Mouse (Mus musculus): Measurements from ENCODE around the gene Spty2d1.

DNA sequence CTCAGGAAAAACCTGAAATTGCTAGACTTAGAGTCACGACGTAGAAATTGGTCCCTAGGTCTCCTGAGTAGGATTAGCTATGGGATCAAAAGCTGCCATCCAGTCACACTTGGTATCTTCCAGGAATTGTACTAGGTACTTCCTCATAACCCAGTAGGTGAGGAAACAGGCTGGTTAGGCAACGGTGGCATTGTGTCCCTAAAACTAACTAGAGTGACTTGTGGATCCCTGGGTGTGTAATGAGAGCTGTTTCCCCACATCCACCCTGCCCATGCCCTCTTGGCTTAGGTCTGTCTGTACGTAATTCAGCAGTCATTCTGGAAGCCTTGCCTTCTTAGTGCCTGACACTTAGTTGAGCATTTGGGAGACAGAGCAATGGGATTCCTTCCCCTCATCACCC, 48.1 kb upstream of the Spty2d1 start:
- TF ChIP-seq EP300 (IDR thresholded peaks at IDR 0.05; ENCODE audit: insufficient read depth, low read depth, low read length) (no peak), CTCF (IDR thresholded peaks at IDR 0.05) (no peak)

Data from heart, adult 2 months (tissue).